Mouse (Mus musculus) ovary, postnatal 14 days (tissue): ENCODE data around the gene Letmd1.
"Not testable (repeated sequence)": the region's sequence is repeated elsewhere in the genome, so short reads cannot be mapped to it uniquely, and the experiment has no call there.

Source experiments
- DNase-seq: peaks from one replicate; pipeline ENCODE4 v3.0.0; 2022; ENCODE audit warnings: low spot score

Gene Letmd1

GRCm38 (mm10) chr15:100468295-100469188 is at the start of gene Letmd1:
TSS of gene Letmd1 (plus strand) at chr15:100469023.
- DNase-seq: peak; percentile 76

GRCm38 (mm10) chr15:100419311-100419710 is 49.5 kb upstream of the Letmd1 start:
- no peak for DNase-seq

- DNase-seq: no peak
Measured at GRCm38 (mm10) chr15:100419901-100420745, 48.7 kb upstream of the Letmd1 start.

GRCm38 (mm10) chr15:100421059-100421757 is 47.6 kb upstream of the Letmd1 start:
- no peak for DNase-seq

- DNase-seq: not testable (repeated sequence)
Measured at GRCm38 (mm10) chr15:100421758-100422197, 47.0 kb upstream of the Letmd1 start, which contains the start of gene Gm5475. TSS of gene Gm5475 (plus strand) at chr15:100422147.

GRCm38 (mm10) chr15:100422476-100422875 is 46.3 kb upstream of the Letmd1 start:
- no peak for DNase-seq

- peak; percentile 95 for DNase-seq
Measured at GRCm38 (mm10) chr15:100422899-100423860, 45.6 kb upstream of the Letmd1 start.

- no peak for DNase-seq
Measured at GRCm38 (mm10) chr15:100423916-100424315, 44.9 kb upstream of the Letmd1 start.

- DNase-seq: no peak
Measured at GRCm38 (mm10) chr15:100424396-100425122, 44.3 kb upstream of the Letmd1 start, which contains the start of gene Slc11a2. TSS of gene Slc11a2 (minus strand) at chr15:100425072.

GRCm38 (mm10) chr15:100428296-100428905 is 40.4 kb upstream of the Letmd1 start:
- no peak for DNase-seq

- DNase-seq: no peak
Measured at GRCm38 (mm10) chr15:100429959-100430565, 38.8 kb upstream of the Letmd1 start.

GRCm38 (mm10) chr15:100433234-100433633 is 35.6 kb upstream of the Letmd1 start:
- no peak for DNase-seq

- DNase-seq: no peak
Measured at GRCm38 (mm10) chr15:100436112-100436511, 32.7 kb upstream of the Letmd1 start.

- DNase-seq: no peak
Measured at GRCm38 (mm10) chr15:100436518-100436917, 32.3 kb upstream of the Letmd1 start.

- DNase-seq: peak; percentile 57
Measured at GRCm38 (mm10) chr15:100443126-100443922, 25.5 kb upstream of the Letmd1 start.

GRCm38 (mm10) chr15:100446887-100447286 is 21.9 kb upstream of the Letmd1 start:
- DNase-seq: no peak

GRCm38 (mm10) chr15:100448572-100448971 is 20.3 kb upstream of the Letmd1 start:
- DNase-seq: no peak

GRCm38 (mm10) chr15:100449495-100449894 is 19.3 kb upstream of the Letmd1 start:
- DNase-seq: no peak
